Mouse (Mus musculus) small intestine, adult 2 months (tissue): ENCODE measurements at regions not wholly inside any gene's neighbourhood (a gene's known extent, or its start where the extent isn't known, plus 50 kb on each side); places are given as distances from the start of the nearest gene placed in this dataset.
"Not testable (repeated sequence)": the region's sequence is repeated elsewhere in the genome, so short reads cannot be mapped to it uniquely, and the experiment has no call there.

ENCODE experiments used
- H3K27ac ChIP-seq: fragments of 200-500 bp; 2 replicates; pipeline ENCODE4 v1.5.1; 2012; ENCODE audit warnings: low read depth, low read length, control low read depth, inconsistent platforms; ENCODE audit not compliant: insufficient read depth
- H3K27me3 ChIP-seq: fragments of 200-500 bp; 2 replicates; pipeline ENCODE4 v1.6.1; 2012; ENCODE audit warnings: mild to moderate bottlenecking, moderate library complexity, low read length, inconsistent platforms; ENCODE audit not compliant: control insufficient read depth, insufficient read depth
- H3K36me3 ChIP-seq: fragments of 200-500 bp; 2 replicates; pipeline ENCODE4 v1.6.1; 2012; ENCODE audit warnings: mild to moderate bottlenecking, low read length, control low read depth, inconsistent platforms; ENCODE audit not compliant: control insufficient read depth, insufficient read depth
- H3K4me1 ChIP-seq: fragments of 200-500 bp; 2 replicates; pipeline ENCODE4 v1.6.1; 2012; ENCODE audit warnings: low read length, inconsistent platforms, mixed read lengths; ENCODE audit not compliant: control insufficient read depth, insufficient read depth, insufficient read length
- H3K4me3 ChIP-seq: fragments of 200-500 bp; 2 replicates; pipeline ENCODE4 v1.5.1; 2012; ENCODE audit warnings: low read depth, mild to moderate bottlenecking, control low read depth, inconsistent platforms, low read length, moderate library complexity
- CTCF ChIP-seq: fragments of 200-500 bp; IDR thresholded peaks from 2 replicates; pipeline ENCODE4 v1.5.1; 2012; ENCODE audit warnings: low read depth, mild to moderate bottlenecking, control low read depth, inconsistent platforms, low read length, moderate library complexity, mixed read lengths; ENCODE audit not compliant: insufficient replicate concordance, insufficient read length; ENCODE audit errors: extremely low read depth
- POLR2A ChIP-seq: fragments of 200-500 bp; IDR thresholded peaks from 2 replicates; pipeline ENCODE4 v1.6.1; 2012; ENCODE audit warnings: low read depth, mild to moderate bottlenecking, control low read depth, inconsistent platforms, low read length, moderate library complexity
- WGBS: fragments of 180-500 bp; shearing (Covaris S2); methylation state at CpG from one replicate; pipeline ENCODE4 v1.1.7; 2018; 5-methylcytosine and 5-hydroxymethylcytosine counted together

- Histone ChIP-seq H3K4me3 (no peak overlapping the region), H3K36me3 (no peaks in the 10 kb centered on the region), H3K4me1 (no peaks in the 10 kb centered on the region), H3K27ac (peak overlapping the region; percentile 60), H3K27me3 (no peaks in the 10 kb centered on the region)
- TF ChIP-seq POLR2A (no peak), CTCF (no peak)
- WGBS, result 39% methylated on average over 3 of the region's 3 CpGs
Measured at GRCm38 (mm10) chr1:51584925-51585424, 106.8 kb upstream of the Nabp1 start.

- 57% methylated on average over 4 of the region's 4 CpGs for WGBS
- Histone ChIP-seq H3K4me3 (no peak overlapping the region), H3K4me1 (no peaks in the 10 kb centered on the region), H3K27ac (no peak overlapping the region; the same call in 1 of the 2 replicates), H3K27me3 (no peaks in the 10 kb centered on the region), H3K36me3 (no peaks in the 10 kb centered on the region)
- TF ChIP-seq CTCF (no peak), POLR2A (no peak)
Measured at GRCm38 (mm10) chr1:51583871-51584270, 105.6 kb upstream of the Nabp1 start.

- no peaks in the 10 kb centered on the region for H3K4me1 ChIP-seq
- 26% methylated on average over 7 of the region's 7 CpGs for WGBS
- TF ChIP-seq POLR2A (no peak), CTCF (no peak)
- H3K4me3 ChIP-seq, result no peak overlapping the region
- H3K36me3 ChIP-seq, result no peaks in the 10 kb centered on the region
- no peaks in the 10 kb centered on the region for H3K27me3 ChIP-seq
- H3K27ac ChIP-seq, result no peak overlapping the region
Measured at GRCm38 (mm10) chr1:51580074-51580473, 101.8 kb upstream of the Nabp1 start.

- TF ChIP-seq POLR2A (no peak), CTCF (no peak)
- WGBS, result 83% methylated on average over 2 of the region's 2 CpGs
- H3K4me3 ChIP-seq, result no peak overlapping the region
- no peaks in the 10 kb centered on the region for H3K36me3 ChIP-seq
- no peak overlapping the region for H3K27ac ChIP-seq
- no peaks in the 10 kb centered on the region for H3K4me1 ChIP-seq
- no peaks in the 10 kb centered on the region for H3K27me3 ChIP-seq
Measured at GRCm38 (mm10) chr1:51577701-51578100, 99.5 kb upstream of the Nabp1 start.

GRCm38 (mm10) chr1:51572314-51573078, 94.3 kb upstream of the Nabp1 start:
- no peak overlapping the region for H3K27ac ChIP-seq
- TF ChIP-seq POLR2A (no peak), CTCF (no peak)
- H3K4me1 ChIP-seq, result no peaks in the 10 kb centered on the region
- H3K4me3 ChIP-seq, result no peak overlapping the region
- WGBS, result 71% methylated on average over 8 of the region's 8 CpGs
- H3K27me3 ChIP-seq, result no peaks in the 10 kb centered on the region
- H3K36me3 ChIP-seq, result no peaks in the 10 kb centered on the region

GRCm38 (mm10) chr1:51569625-51570024, 91.4 kb upstream of the Nabp1 start:
- 89% methylated on average over 4 of the region's 4 CpGs for WGBS
- TF ChIP-seq CTCF, result no peak
- TF ChIP-seq POLR2A, result no peak
- Histone ChIP-seq H3K4me1 (no peaks in the 10 kb centered on the region), H3K36me3 (no peaks in the 10 kb centered on the region), H3K4me3 (no peak overlapping the region), H3K27me3 (no peaks in the 10 kb centered on the region), H3K27ac (no peak overlapping the region)

- WGBS, result 55% methylated on average over 7 of the region's 7 CpGs
- H3K27me3 ChIP-seq, result no peaks in the 10 kb centered on the region
- no peak for TF ChIP-seq CTCF
- no peak for TF ChIP-seq POLR2A
- no peak overlapping the region for H3K4me3 ChIP-seq
- no peaks in the 10 kb centered on the region for H3K36me3 ChIP-seq
- no peaks in the 10 kb centered on the region for H3K4me1 ChIP-seq
- no peak overlapping the region for H3K27ac ChIP-seq
Measured at GRCm38 (mm10) chr1:51566170-51566649, 88.0 kb upstream of the Nabp1 start.

GRCm38 (mm10) chr1:51556616-51557015, 78.4 kb upstream of the Nabp1 start:
- H3K36me3 ChIP-seq, H3K4me3 ChIP-seq, H3K27ac ChIP-seq, H3K27me3 ChIP-seq, H3K4me1 ChIP-seq: not testable (repeated sequence)
- 92% methylated on average over 4 of the region's 4 CpGs for WGBS
